Mouse (Mus musculus): Measurements from ENCODE around the gene Gm21497. TPM values are rescaled to one million over a fixed set of nuclear protein-coding genes. Genes with fewer than 3 reads are reported as not detected.

Gm21497 gene
- total RNA-seq (2023): not detected

GRCm38 (mm10) chrY:61646446-61646845, at the start of gene Gm21497:
Gm21497 (plus strand) TSS chrY:61646746.

Data from CD4-positive naive resting alpha-beta T cell, adult 76 days (primary cell).